Mouse (Mus musculus) ES-Bruce4 (cell line): ENCODE measurements at regions not wholly inside any gene's neighbourhood (a gene's known extent, or its start where the extent isn't known, plus 50 kb on each side); places are given as distances from the start of the nearest gene placed in this dataset.
"Not testable (repeated sequence)": the region's sequence is repeated elsewhere in the genome, so short reads cannot be mapped to it uniquely, and the experiment has no call there.

Experiments
- H3K27ac ChIP-seq: 2 replicates; pipeline ENCODE4 v1.5.1; 2012; ENCODE audit warnings: low read length, inconsistent platforms; ENCODE audit not compliant: insufficient read depth
- H3K27me3 ChIP-seq: 2 replicates; pipeline ENCODE4 v1.6.1; 2012; ENCODE audit warnings: mild to moderate bottlenecking, low read length, inconsistent platforms; ENCODE audit not compliant: control insufficient read depth, poor library complexity, insufficient read depth, severe bottlenecking
- H3K36me3 ChIP-seq: 2 replicates; pipeline ENCODE4 v1.6.1; 2012; ENCODE audit warnings: inconsistent platforms, mild to moderate bottlenecking, low read length, moderate library complexity; ENCODE audit not compliant: control insufficient read depth, poor library complexity, insufficient read depth, severe bottlenecking
- H3K4me1 ChIP-seq: one replicate; pipeline ENCODE4 v1.8.1; 2011; ENCODE audit warnings: low read length; ENCODE audit not compliant: control insufficient read depth, insufficient read depth
- H3K4me3 ChIP-seq: 2 replicates; pipeline ENCODE4 v1.5.1; 2011; ENCODE audit warnings: low read depth, mild to moderate bottlenecking, low read length
- H3K9ac ChIP-seq: 2 replicates; pipeline ENCODE4 v1.6.1; 2012; ENCODE audit warnings: low read depth, mild to moderate bottlenecking, inconsistent platforms; ENCODE audit not compliant: poor library complexity, severe bottlenecking
- H3K9me3 ChIP-seq: replicated peaks from 2 replicates; pipeline ENCODE4 v1.6.1; 2012; ENCODE audit warnings: mild to moderate bottlenecking, low read length, inconsistent platforms; ENCODE audit not compliant: control insufficient read depth, poor library complexity, insufficient read depth, severe bottlenecking
- CTCF ChIP-seq: IDR thresholded peaks from one replicate; pipeline ENCODE4 v1.8.1; 2011; ENCODE audit warnings: low read depth, low read length
- EP300 ChIP-seq: IDR thresholded peaks from 2 replicates; pipeline ENCODE4 v1.6.1; 2011; ENCODE audit warnings: low read depth, low read length; ENCODE audit not compliant: insufficient read depth
- POLR2A ChIP-seq: IDR thresholded peaks from one replicate; pipeline ENCODE4 v1.8.1; 2011; ENCODE audit warnings: low read length; ENCODE audit not compliant: insufficient read depth

DNA sequence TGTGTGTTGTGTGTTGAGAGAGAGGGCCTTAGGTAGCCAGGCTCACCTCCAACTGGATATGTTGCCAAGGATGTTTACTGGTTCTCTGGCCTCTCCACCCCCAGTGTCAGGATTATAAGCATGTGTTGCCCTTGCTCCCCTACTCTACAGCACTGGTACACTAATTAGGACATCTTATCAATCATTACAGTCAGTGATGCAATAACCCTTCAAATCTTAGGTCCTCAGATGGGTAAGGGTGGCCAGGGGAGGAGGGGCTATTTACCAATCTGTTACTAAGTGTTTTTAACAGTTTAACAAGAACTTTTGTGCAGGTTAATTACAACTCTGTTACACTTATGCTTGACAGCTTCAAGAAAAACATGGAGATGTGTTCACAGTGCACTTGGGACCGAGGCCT, 80.1 kb upstream of the Cyp2b13 start:
- TF ChIP-seq CTCF = no peak
- no peak for TF ChIP-seq POLR2A
- TF ChIP-seq EP300 = no peak
- no peak overlapping the region for H3K4me3 ChIP-seq
- H3K4me1 ChIP-seq = no peaks in the 10 kb centered on the region
- no peak overlapping the region for H3K27ac ChIP-seq
- no peak overlapping the region for H3K9ac ChIP-seq
- H3K27me3 ChIP-seq = peaks cover 2% of the 10 kb centered on the region
- H3K9me3 ChIP-seq = no peaks in the 10 kb centered on the region
- no peaks in the 10 kb centered on the region for H3K36me3 ChIP-seq

DNA sequence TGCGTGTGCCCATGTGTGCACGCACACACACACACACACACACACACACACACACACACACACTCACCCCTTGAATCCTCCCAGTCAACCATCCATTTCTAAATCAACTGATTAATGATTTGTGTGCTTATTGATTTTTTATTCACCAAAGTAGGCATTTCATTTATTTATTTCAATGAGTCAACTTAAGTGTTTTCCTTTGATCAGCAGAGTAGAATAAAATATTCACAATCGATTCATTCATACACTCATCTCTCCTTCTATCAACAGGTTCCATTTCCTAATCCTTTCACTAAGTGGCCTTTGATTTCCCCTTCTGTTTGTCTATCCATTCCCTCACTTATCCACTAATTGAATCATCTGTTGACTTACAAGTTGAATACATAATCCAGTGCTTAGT, 74.3 kb upstream of the Cyp2b13 start:
- TF ChIP-seq EP300 (no peak), POLR2A (no peak), CTCF (no peak)
- Histone ChIP-seq H3K27me3 (peaks cover 2% of the 10 kb centered on the region), H3K27ac (no peak overlapping the region), H3K9me3 (0 out of 2 replicates have a peak, but pooled peaks cover 3% of the 10 kb centered on the region), H3K4me3 (no peak overlapping the region), H3K4me1 (no peaks in the 10 kb centered on the region), H3K36me3 (no peaks in the 10 kb centered on the region), H3K9ac (no peak overlapping the region)

DNA sequence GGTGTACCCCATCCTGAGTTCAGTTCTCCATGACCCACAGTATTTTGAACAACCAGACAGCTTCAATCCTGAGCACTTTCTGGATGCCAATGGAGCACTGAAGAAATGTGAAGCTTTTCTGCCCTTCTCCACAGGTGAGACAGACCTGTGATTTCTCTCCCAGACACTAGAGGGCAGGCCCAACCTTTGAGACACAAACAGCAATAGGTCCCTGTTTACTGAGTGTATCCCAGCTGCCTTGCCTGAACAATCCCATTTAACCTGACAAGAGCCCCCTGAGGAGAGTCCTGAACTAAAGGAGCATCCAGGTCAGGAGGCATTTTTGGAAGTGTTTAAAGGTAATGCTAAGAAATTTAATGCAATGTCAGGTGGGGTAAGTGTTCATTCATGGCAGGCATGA, 73.0 kb upstream of the Cyp2b13 start:
- H3K36me3 ChIP-seq = no peaks in the 10 kb centered on the region
- TF ChIP-seq POLR2A (no peak), CTCF (peak; percentile 5)
- peaks cover 2% of the 10 kb centered on the region for H3K27me3 ChIP-seq
- H3K9ac ChIP-seq = no peak overlapping the region
- no peak overlapping the region for H3K27ac ChIP-seq
- 0 out of 2 replicates have a peak, but pooled peaks cover 3% of the 10 kb centered on the region for H3K9me3 ChIP-seq
- no peak overlapping the region for H3K4me3 ChIP-seq
- no peaks in the 10 kb centered on the region for H3K4me1 ChIP-seq

DNA sequence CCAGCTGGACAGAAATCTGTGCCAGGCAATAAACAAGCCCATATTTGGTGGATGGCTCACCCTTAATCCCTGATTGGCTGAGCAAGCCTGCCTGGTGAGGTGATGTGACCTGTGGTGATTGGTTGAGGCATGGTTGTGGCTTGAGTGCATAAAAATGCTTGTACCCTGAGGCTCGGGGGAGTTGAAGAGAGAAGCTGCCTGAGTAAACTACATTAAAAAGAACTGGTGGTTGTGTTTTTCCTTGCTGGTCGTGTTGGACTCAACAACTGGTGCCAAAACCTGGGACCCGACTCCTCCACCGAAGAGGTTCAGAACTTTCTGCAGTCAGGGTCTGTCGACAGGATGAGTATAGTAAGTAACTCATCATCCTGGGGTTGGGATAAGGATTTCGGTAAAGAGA, 55.4 kb upstream of the Cyp2b13 start:
- not testable (repeated sequence) for H3K9ac ChIP-seq, H3K27ac ChIP-seq, H3K27me3 ChIP-seq, H3K4me3 ChIP-seq, H3K4me1 ChIP-seq, H3K9me3 ChIP-seq, H3K36me3 ChIP-seq

- Histone ChIP-seq H3K36me3 (no peaks in the 10 kb centered on the region), H3K4me3 (no peak overlapping the region), H3K27ac (no peak overlapping the region), H3K9me3 (peaks cover 6% of the 10 kb centered on the region; the same call in 1 of the 2 replicates), H3K9ac (no peak overlapping the region), H3K4me1 (no peaks in the 10 kb centered on the region), H3K27me3 (no peaks in the 10 kb centered on the region)
- no peak for TF ChIP-seq POLR2A
- TF ChIP-seq EP300 = no peak
- TF ChIP-seq CTCF = no peak
Measured at GRCm38 (mm10) chr7:26008056-26008455, 53.2 kb upstream of the Cyp2b13 start.
